Mouse (Mus musculus) olfactory bulb, adult 2 months (tissue): ENCODE results near the gene Cog6. TPM values are rescaled to one million over a fixed set of nuclear protein-coding genes. Genes with fewer than 3 reads are reported as not detected.

ENCODE experiments used
- H3K27ac ChIP-seq: fragments of 200-500 bp; 2 replicates; pipeline ENCODE4 v1.5.1; 2012; ENCODE audit warnings: low read depth, low read length; ENCODE audit not compliant: insufficient read depth
- H3K4me1 ChIP-seq: fragments of 200-500 bp; 2 replicates; pipeline ENCODE4 v1.6.1; 2012; ENCODE audit warnings: low read length; ENCODE audit not compliant: control insufficient read depth, insufficient read depth
- H3K4me3 ChIP-seq: fragments of 200-500 bp; 2 replicates; pipeline ENCODE4 v1.5.1; 2012; ENCODE audit warnings: mild to moderate bottlenecking, low read depth, low read length, moderate library complexity; ENCODE audit not compliant: insufficient read depth
- CTCF ChIP-seq: fragments of 200-500 bp; IDR thresholded peaks from 2 replicates; pipeline ENCODE4 v1.5.1; 2012; ENCODE audit warnings: low read depth, mild to moderate bottlenecking, low read length, moderate library complexity; ENCODE audit not compliant: insufficient read depth
- POLR2A ChIP-seq: fragments of 200-500 bp; IDR thresholded peaks from 2 replicates; pipeline ENCODE4 v1.6.1; 2012; ENCODE audit warnings: mild to moderate bottlenecking, low read depth, low read length, moderate library complexity; ENCODE audit not compliant: insufficient read depth
- WGBS: fragments of 180-500 bp; shearing (Covaris S2); methylation state at CpG from one replicate; pipeline ENCODE4 v1.1.7; 2018; 5-methylcytosine and 5-hydroxymethylcytosine counted together
- polyA plus RNA-seq: library from polyadenylated mRNA; stranded (reverse); fragments of >200 nt; gene quantifications from 2 replicates; pipeline ENCODE4 v1.2.4, GENCODE M21; 2012; ENCODE audit warnings: low replicate concordance; ENCODE audit not compliant: missing spikeins, insufficient read depth, insufficient read length

Cog6 gene
- polyA plus RNA-seq, 1 experiment = not detected

GRCm38 (mm10) chr3:52957861-52958260 lies 59.2 kb downstream of the Cog6 start:
- TF ChIP-seq CTCF = no peak
- TF ChIP-seq POLR2A = no peak

GRCm38 (mm10) chr3:52956236-52956635 lies 60.8 kb downstream of the Cog6 start:
- Histone ChIP-seq H3K4me3 (no peak overlapping the region), H3K27ac (no peak overlapping the region), H3K4me1 (peaks cover 10% of the 10 kb centered on the region)
- WGBS = 89% methylated on average over 11 of the region's 11 CpGs
- TF ChIP-seq CTCF (no peak), POLR2A (no peak)

More at GRCm38 (mm10) chr3:52957861-52958260, 59.2 kb downstream of the Cog6 start:
- 77% methylated on average over 7 of the region's 7 CpGs for WGBS
- H3K27ac ChIP-seq = no peak overlapping the region
- peaks cover 10% of the 10 kb centered on the region for H3K4me1 ChIP-seq
- H3K4me3 ChIP-seq = no peak overlapping the region

- H3K4me1 ChIP-seq = peaks cover 10% of the 10 kb centered on the region
- H3K4me3 ChIP-seq = no peak overlapping the region
- TF ChIP-seq POLR2A (no peak), CTCF (no peak)
- no peak overlapping the region for H3K27ac ChIP-seq
- WGBS = 17% methylated on average over 10 of the region's 10 CpGs
Observed at GRCm38 (mm10) chr3:52955481-52956019, 61.5 kb downstream of the Cog6 start.

- H3K27ac ChIP-seq = no peak overlapping the region
- TF ChIP-seq CTCF (no peak), POLR2A (no peak)
- H3K4me1 ChIP-seq = peaks cover 10% of the 10 kb centered on the region
- H3K4me3 ChIP-seq = no peak overlapping the region
- WGBS = 74% methylated on average over 9 of the region's 9 CpGs
Observed at GRCm38 (mm10) chr3:52954656-52955055, 62.4 kb downstream of the Cog6 start.

GRCm38 (mm10) chr3:52953831-52954230 lies 63.2 kb downstream of the Cog6 start:
- 92% methylated on average over 1 of the region's 1 CpGs for WGBS
- TF ChIP-seq POLR2A (no peak), CTCF (no peak)
- Histone ChIP-seq H3K4me1 (peaks cover 10% of the 10 kb centered on the region), H3K27ac (no peak overlapping the region), H3K4me3 (no peak overlapping the region)

GRCm38 (mm10) chr3:52948824-52949223 lies 68.2 kb downstream of the Cog6 start:
- 98% methylated on average over 5 of the region's 5 CpGs for WGBS
- TF ChIP-seq CTCF (no peak), POLR2A (no peak)
- no peaks in the 10 kb centered on the region for H3K4me1 ChIP-seq
- no peak overlapping the region for H3K4me3 ChIP-seq
- no peak overlapping the region for H3K27ac ChIP-seq

- H3K4me1 ChIP-seq = no peaks in the 10 kb centered on the region
- H3K27ac ChIP-seq = no peak overlapping the region
- no peak for TF ChIP-seq POLR2A
- TF ChIP-seq CTCF = no peak
- WGBS = 87% methylated on average over 5 of the region's 5 CpGs
- no peak overlapping the region for H3K4me3 ChIP-seq
Observed at GRCm38 (mm10) chr3:52947444-52947843, 69.6 kb downstream of the Cog6 start.

- 44% methylated on average over 10 of the region's 10 CpGs for WGBS
- H3K4me3 ChIP-seq = no peak overlapping the region
- TF ChIP-seq CTCF = no peak
- no peak for TF ChIP-seq POLR2A
- H3K27ac ChIP-seq = no peak overlapping the region
- H3K4me1 ChIP-seq = no peaks in the 10 kb centered on the region
Observed at GRCm38 (mm10) chr3:52940832-52941468, 76.1 kb downstream of the Cog6 start.

- 53% methylated on average over 5 of the region's 5 CpGs for WGBS
- no peak for TF ChIP-seq POLR2A
- TF ChIP-seq CTCF = no peak
- Histone ChIP-seq H3K27ac (no peak overlapping the region), H3K4me3 (no peak overlapping the region), H3K4me1 (no peaks in the 10 kb centered on the region)
Observed at GRCm38 (mm10) chr3:52938398-52938797, 78.6 kb downstream of the Cog6 start.

GRCm38 (mm10) chr3:52937739-52938306 lies 79.2 kb downstream of the Cog6 start:
- H3K4me3 ChIP-seq = no peak overlapping the region
- WGBS = 87% methylated on average over 6 of the region's 6 CpGs
- TF ChIP-seq POLR2A (no peak), CTCF (no peak)

More at GRCm38 (mm10) chr3:52937739-52938306, 79.2 kb downstream of the Cog6 start:
- Histone ChIP-seq H3K27ac (no peak overlapping the region), H3K4me1 (no peaks in the 10 kb centered on the region)
